Mouse (Mus musculus) heart, embryonic 16.5 days (tissue): ENCODE measurements at regions not wholly inside any gene's neighbourhood (a gene's known extent, or its start where the extent isn't known, plus 50 kb on each side); places are given as distances from the start of the nearest gene placed in this dataset.

Experiments
- ATAC-seq: fragments of 200-750 bp; cut with Nextera tagmentation; replicated peaks from 2 replicates; pipeline ENCODE4 v1.8.0; 2017; ENCODE audit warnings: moderate number of reproducible peaks; ENCODE audit not compliant: insufficient read depth, low FRiP score; ENCODE audit errors: extremely low read depth
- H3K27ac ChIP-seq: fragments of 300-500 bp; sonication (generic); 2 replicates; pipeline ENCODE4 v1.5.1; 2014; ENCODE audit warnings: mild to moderate bottlenecking, low read length, control low read depth, moderate library complexity
- H3K27me3 ChIP-seq: fragments of 300-500 bp; sonication (generic); 2 replicates; pipeline ENCODE4 v1.6.1; 2014; ENCODE audit warnings: low read length, mixed read lengths; ENCODE audit not compliant: control insufficient read depth, insufficient read depth
- H3K36me3 ChIP-seq: fragments of 300-500 bp; sonication (generic); 2 replicates; pipeline ENCODE4 v1.6.1; 2014; ENCODE audit not compliant: control insufficient read depth, insufficient read depth
- H3K4me1 ChIP-seq: fragments of 300-500 bp; sonication (generic); 2 replicates; pipeline ENCODE4 v1.6.1; 2014; ENCODE audit warnings: low read length, mixed read lengths; ENCODE audit not compliant: control insufficient read depth, insufficient read depth
- H3K4me2 ChIP-seq: fragments of 300-500 bp; sonication (generic); 2 replicates; pipeline ENCODE4 v1.6.1; 2014; ENCODE audit warnings: low read depth, mild to moderate bottlenecking, control low read depth, low read length
- H3K4me3 ChIP-seq: fragments of 300-500 bp; sonication (generic); 2 replicates; pipeline ENCODE4 v1.5.1; 2014; ENCODE audit warnings: mild to moderate bottlenecking, control low read depth, low read length
- H3K9ac ChIP-seq: fragments of 300-500 bp; sonication (generic); 2 replicates; pipeline ENCODE4 v1.6.1; 2014; ENCODE audit warnings: low read length, control low read depth
- H3K9me3 ChIP-seq: fragments of 300-500 bp; sonication (generic); replicated peaks from 2 replicates; pipeline ENCODE4 v1.6.1; 2016; ENCODE audit warnings: low read length; ENCODE audit not compliant: control insufficient read depth
- WGBS: fragments of 180-500 bp; shearing (Covaris S2); extraction: QIAGEN DNeasy Blood & Tissue Kit; methylation state at CpG from one replicate; pipeline ENCODE4 v1.1.7; 2014; 5-methylcytosine and 5-hydroxymethylcytosine counted together

DNA sequence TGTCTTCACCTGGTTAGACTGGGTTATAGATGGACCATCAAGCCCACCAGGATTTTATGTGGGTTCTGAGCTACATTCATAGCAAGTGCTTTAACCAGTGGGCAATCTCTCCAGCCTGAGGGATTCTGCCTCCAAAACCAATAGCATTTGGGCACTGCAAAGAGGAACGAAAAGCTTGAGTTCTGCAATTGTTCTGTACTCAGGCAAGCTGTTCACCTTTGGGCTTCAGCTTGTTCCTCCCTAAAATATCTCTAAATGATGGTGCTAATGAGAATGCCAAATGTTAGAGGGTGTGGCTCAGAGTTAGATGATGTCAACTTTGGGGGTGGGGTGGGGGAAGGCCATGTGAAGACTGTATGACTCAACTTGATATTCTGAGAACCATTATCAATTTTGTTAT is 54.8 kb upstream of the Foxk1 start:
- Histone ChIP-seq H3K4me1 (no peaks in the 10 kb centered on the region), H3K27ac (no peak overlapping the region), H3K36me3 (no peaks in the 10 kb centered on the region), H3K4me2 (no peak overlapping the region), H3K4me3 (no peak overlapping the region), H3K9ac (no peak overlapping the region), H3K9me3 (no peaks in the 10 kb centered on the region), H3K27me3 (no peaks in the 10 kb centered on the region)
- no peak for ATAC-seq
- WGBS, result 84% methylated on average over 1 of the region's 1 CpGs

DNA sequence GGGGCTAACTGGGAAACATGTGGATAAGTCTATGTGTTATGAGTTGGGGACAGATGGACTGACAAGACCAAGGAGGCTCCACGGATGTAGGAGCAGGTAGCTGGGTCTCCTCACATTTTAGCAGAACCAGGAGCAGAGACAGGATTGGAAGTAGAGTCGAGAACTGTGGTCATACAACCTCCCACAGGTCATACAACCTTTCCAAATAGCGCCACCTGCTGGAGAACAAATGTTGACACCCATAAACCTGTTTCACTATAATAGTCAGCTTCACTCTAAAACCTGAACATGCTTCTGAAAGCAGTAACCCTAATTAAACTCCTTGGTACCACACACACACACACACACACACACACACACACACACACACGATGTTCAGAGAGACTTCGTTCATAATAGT is 50.7 kb upstream of the Foxk1 start:
- Histone ChIP-seq H3K9me3 (no peaks in the 10 kb centered on the region), H3K9ac (no peak overlapping the region), H3K4me3 (no peak overlapping the region), H3K36me3 (no peaks in the 10 kb centered on the region), H3K27me3 (no peaks in the 10 kb centered on the region), H3K27ac (no peak overlapping the region), H3K4me1 (no peaks in the 10 kb centered on the region), H3K4me2 (no peak overlapping the region)
- 42% methylated on average over 5 of the region's 5 CpGs for WGBS
- no peak for ATAC-seq
